Mouse (Mus musculus) lung, postnatal 10 days (tissue): Measurements from ENCODE around the gene Rps6kc1.

Experiments
- DNase-seq: peaks from one replicate; pipeline ENCODE4 v3.0.0; 2021

The Rps6kc1 gene

GRCm38 (mm10) chr1:190832965-190833630 lies 78.5 kb downstream of the Rps6kc1 start:
- no peak for DNase-seq

DNA sequence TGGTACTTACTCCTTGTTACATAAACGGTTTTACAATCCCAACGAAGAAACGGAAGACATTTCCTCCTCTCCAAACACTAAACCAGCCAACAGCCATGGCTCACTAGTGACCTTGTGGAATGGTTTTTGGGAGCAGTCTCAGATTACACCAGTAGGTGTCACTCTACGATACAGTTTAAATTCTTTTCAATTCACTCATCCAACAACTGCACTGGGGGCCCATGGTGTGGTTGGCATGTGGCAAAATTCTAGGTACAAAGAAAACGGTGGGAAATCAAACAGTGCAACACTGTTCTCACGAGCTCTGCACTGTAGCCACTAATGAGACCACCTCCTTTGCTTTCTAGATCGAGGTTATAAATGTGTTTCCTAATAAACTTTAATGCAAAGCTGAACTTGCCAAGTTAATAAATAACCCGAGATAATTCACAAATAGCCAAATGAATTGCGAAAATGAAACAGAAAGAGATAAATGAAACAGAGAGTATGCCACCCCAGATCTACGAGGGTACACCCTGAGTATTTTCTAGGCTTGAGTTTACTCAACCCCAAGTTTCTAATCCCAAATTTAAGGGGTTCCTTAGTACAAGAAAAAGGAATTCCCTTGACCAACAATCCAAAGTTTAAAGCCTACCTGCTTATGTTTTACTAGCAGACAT lies 79.6 kb downstream of the Rps6kc1 start:
- peak; percentile 79 for DNase-seq

DNA sequence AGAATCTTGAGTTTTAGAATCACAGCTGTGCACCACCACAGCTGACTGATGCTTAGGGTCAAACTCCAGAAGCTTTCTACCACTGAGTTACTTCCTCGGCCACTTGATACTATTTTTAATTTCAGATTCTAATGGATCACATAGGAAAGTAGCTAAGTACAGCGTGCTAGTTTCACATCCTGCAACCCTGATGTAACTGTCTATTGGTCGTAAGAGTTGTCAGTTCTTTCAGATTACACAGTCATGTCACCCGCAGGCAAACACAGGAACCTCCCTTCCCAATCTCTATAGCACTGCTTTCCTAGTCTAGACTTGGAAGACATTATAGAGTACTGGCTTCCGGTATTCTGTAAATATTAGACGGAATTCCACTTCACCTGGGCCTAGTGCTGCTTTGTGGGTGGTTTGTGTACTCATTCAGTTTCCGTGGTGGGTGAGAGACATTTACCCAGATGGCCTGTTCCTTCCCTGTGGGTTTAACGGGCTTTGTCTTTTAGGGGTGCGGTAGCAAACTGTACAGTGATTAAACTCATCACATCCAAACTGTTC lies 85.0 kb downstream of the Rps6kc1 start:
- DNase-seq: no peak

DNA sequence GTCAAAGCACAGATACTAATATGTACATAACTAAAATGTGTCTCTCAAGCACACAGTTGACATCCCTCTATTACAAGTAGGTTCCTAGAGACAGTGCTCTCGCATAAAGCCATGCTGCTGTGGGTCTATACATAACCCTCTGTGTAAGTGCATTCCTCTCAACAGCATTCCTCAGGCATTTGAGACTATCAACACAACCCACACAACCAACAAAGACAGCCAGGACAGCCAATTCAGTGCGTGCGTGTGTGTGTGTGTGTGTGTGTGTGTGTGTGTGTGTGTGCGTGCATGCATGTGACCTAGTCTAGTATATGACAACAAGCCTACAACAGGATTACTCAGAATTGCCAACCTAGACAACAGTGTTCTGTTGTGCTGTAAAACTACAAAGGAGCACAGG lies 87.8 kb downstream of the Rps6kc1 start:
- DNase-seq: no peak

DNA sequence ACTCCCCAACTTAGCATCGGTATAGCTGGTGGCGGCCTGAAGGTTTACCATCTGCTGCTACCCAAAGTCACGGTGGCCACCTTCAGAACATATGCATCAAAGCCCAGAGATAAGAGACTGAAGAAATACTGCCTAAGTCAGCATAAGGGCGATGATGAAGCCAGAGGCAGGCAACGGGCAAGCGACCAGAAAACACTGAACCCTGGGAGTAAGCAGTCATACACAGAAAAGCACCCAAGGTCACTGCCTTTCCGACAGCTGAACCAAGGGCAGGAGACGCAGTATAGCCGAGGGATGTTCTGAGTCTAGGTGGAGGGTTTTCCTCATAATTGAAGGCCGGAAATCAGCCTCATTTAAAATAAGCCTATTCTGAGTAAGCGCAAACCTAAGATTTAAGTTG lies 95.4 kb downstream of the Rps6kc1 start:
- DNase-seq: no peak

GRCm38 (mm10) chr1:190810408-190810807 lies 101.2 kb downstream of the Rps6kc1 start:
- no peak for DNase-seq

GRCm38 (mm10) chr1:190808766-190809221 lies 102.8 kb downstream of the Rps6kc1 start:
- DNase-seq: no peak

- DNase-seq: no peak
Observed at GRCm38 (mm10) chr1:190806817-190807216, 104.8 kb downstream of the Rps6kc1 start.

GRCm38 (mm10) chr1:190798668-190799067 lies 112.9 kb downstream of the Rps6kc1 start:
- DNase-seq: no peak

DNA sequence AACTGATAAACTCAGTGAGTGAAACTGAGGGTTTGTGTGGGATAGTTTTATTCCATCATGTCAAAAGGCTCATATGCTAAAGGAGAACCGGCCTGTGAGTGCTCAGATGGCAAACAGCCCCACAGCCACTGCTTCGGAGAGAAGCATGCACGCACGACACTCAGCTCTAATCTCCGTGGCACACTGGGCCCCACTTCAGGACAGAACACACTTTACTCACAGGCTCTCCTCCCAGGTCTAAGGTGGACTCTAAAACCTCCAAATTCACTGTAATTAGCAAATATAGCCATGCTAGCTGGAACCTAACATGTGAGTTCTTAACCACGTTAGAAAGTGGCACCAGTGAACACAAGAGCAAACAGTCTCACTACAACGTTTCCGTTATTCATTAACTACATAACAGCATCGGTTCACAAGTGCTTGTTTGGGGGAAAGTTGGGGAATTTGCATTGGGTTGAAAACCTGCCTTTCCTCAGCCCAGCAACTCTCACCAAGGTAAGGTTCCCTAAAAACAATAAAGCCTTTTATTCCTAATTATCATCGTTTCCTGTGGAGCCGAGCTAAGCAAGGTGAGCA lies 114.0 kb downstream of the Rps6kc1 start:
- no peak for DNase-seq

GRCm38 (mm10) chr1:190796745-190797482 lies 114.7 kb downstream of the Rps6kc1 start:
- DNase-seq: peak; percentile 65

GRCm38 (mm10) chr1:190791638-190792037 lies 119.9 kb downstream of the Rps6kc1 start:
- no peak for DNase-seq

DNA sequence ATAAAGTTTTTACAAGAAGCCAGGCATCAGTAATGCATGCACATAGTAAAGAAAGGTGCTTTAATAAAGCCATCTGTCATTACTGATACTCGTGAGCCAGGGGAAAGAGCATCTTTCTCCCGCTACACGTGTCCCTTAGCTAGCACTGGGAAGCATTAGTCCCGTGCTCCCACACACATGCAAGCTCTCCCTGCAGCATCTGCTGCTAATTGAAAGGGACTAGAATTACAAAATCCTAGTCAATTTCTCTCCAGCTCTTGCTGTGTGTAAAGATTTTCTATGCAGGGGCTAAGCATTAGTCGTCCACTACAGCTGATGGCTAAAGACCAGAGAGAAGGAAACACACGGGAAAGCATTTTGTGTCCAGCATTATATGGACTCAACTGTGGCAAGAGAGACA lies 120.8 kb downstream of the Rps6kc1 start:
- DNase-seq: no peak

- no peak for DNase-seq
Observed at GRCm38 (mm10) chr1:190777660-190778059, 133.9 kb downstream of the Rps6kc1 start.

- no peak for DNase-seq
Observed at GRCm38 (mm10) chr1:190776260-190776659, 135.3 kb downstream of the Rps6kc1 start.

- no peak for DNase-seq
Observed at GRCm38 (mm10) chr1:190772088-190772885, 139.3 kb downstream of the Rps6kc1 start.

DNA sequence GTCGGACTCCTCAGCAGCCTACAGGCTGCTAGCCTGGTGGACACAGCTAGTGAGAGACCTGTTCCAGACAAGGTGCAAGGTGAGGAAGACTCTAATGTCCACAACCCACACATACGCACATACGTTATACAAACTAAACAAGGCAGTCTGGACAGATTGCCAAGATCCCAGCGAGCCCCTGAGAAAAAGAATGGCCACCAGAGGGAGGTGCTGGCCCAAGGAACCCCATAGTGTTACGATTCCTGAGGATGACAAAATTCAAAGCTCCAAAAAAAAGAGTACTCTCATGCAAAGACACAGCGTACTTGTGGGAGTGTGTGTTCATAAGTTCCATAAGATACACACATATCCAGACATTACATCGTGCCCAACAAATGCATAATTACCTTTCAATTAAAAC lies 141.8 kb downstream of the Rps6kc1 start:
- DNase-seq: no peak

GRCm38 (mm10) chr1:190768307-190768706 lies 143.3 kb downstream of the Rps6kc1 start:
- no peak for DNase-seq

- DNase-seq: no peak
Observed at GRCm38 (mm10) chr1:190767621-190768020, 143.9 kb downstream of the Rps6kc1 start.

DNA sequence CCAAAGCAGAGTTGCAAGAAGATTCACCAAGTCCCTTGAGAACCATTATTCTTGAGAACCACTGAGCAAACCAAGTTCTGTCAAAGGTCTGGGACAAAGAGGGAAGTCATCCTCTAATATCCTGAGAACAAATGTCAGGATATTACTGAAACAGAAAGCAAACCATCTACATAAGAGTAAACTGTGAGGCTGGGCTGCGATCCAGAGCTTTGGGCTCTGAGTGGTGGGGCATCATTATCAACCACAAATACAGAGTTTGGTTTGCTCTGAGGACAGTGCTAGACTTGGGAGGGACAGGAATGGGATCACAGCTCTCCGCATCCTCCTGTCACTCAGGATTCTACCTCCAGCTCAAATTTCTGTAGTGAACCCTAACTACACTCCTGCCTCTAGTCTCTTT lies 144.8 kb downstream of the Rps6kc1 start:
- peak; percentile 39 for DNase-seq

DNA sequence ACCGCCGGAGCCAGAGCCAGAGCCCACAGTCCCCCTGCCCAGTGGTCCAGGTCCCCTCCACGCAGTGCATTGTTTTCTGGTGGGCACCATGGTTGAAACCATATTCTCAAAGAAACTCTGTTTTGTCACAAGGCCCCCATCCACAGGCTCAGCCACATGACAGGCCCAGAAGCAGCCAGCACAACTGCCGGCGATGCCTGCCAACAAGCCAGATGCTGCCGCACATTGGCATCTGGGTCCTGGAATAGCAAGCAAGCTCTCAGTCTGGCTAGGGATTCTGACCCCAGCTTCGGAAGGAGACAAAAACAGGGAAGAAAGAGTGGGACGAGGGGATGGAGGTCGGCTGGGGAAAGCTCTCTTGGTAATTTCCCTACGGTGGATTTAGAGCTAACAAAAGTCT lies 147.8 kb downstream of the Rps6kc1 start:
- DNase-seq: no peak

- DNase-seq: peak; percentile 31
Observed at GRCm38 (mm10) chr1:190761786-190762185, 149.8 kb downstream of the Rps6kc1 start.
